Mouse (Mus musculus) mesoderm, embryonic 11.5 days (tissue): Measurements from ENCODE around the gene Lhfpl2.

ENCODE experiments used
- DNase-seq: peaks from one replicate; pipeline ENCODE4 v3.0.0-alpha.2; 2012; ENCODE audit warnings: low read depth, low spot score

Gene Lhfpl2

GRCm38 (mm10) chr13:94140446-94140845, 82.8 kb downstream of the Lhfpl2 start:
- no peak for DNase-seq

GRCm38 (mm10) chr13:94143063-94143652, 85.6 kb downstream of the Lhfpl2 start:
- DNase-seq = no peak

GRCm38 (mm10) chr13:94144451-94144850, 86.9 kb downstream of the Lhfpl2 start:
- no peak for DNase-seq

- DNase-seq = no peak
Observed at GRCm38 (mm10) chr13:94147257-94147656, 89.7 kb downstream of the Lhfpl2 start.

- DNase-seq = no peak
Observed at GRCm38 (mm10) chr13:94149006-94149405, 91.4 kb downstream of the Lhfpl2 start.

- DNase-seq = no peak
Observed at GRCm38 (mm10) chr13:94149781-94150180, 92.2 kb downstream of the Lhfpl2 start.

- DNase-seq = no peak
Observed at GRCm38 (mm10) chr13:94151308-94151707, 93.7 kb downstream of the Lhfpl2 start.

GRCm38 (mm10) chr13:94152836-94153235, 95.2 kb downstream of the Lhfpl2 start:
- no peak for DNase-seq

GRCm38 (mm10) chr13:94153658-94154057, 96.1 kb downstream of the Lhfpl2 start:
- no peak for DNase-seq

GRCm38 (mm10) chr13:94154512-94155296, 97.1 kb downstream of the Lhfpl2 start:
- no peak for DNase-seq

GRCm38 (mm10) chr13:94155657-94156429, 98.2 kb downstream of the Lhfpl2 start:
- DNase-seq = no peak

- DNase-seq = no peak
Observed at GRCm38 (mm10) chr13:94158864-94159477, 101.4 kb downstream of the Lhfpl2 start.

- DNase-seq = no peak
Observed at GRCm38 (mm10) chr13:94159478-94160220, 102.1 kb downstream of the Lhfpl2 start.

- DNase-seq = no peak
Observed at GRCm38 (mm10) chr13:94164501-94164900, 106.9 kb downstream of the Lhfpl2 start.

- no peak for DNase-seq
Observed at GRCm38 (mm10) chr13:94168319-94168718, 110.7 kb downstream of the Lhfpl2 start.

- no peak for DNase-seq
Observed at GRCm38 (mm10) chr13:94169325-94169916, 111.8 kb downstream of the Lhfpl2 start.

- DNase-seq = no peak
Observed at GRCm38 (mm10) chr13:94171612-94172011, 114.0 kb downstream of the Lhfpl2 start.

GRCm38 (mm10) chr13:94172533-94173310, 115.1 kb downstream of the Lhfpl2 start:
- DNase-seq = peak; percentile 41

GRCm38 (mm10) chr13:94173633-94174576, 116.3 kb downstream of the Lhfpl2 start:
- DNase-seq = peak; percentile 56
